Mouse (Mus musculus) embryonic facial prominence, embryonic 12.5 days (tissue): ENCODE measurements around the gene Drap1. TPM values are rescaled to one million over a fixed set of nuclear protein-coding genes. Genes with fewer than 3 reads are reported as not detected.
"Not testable (repeated sequence)": the region's sequence is repeated elsewhere in the genome, so short reads cannot be mapped to it uniquely, and the experiment has no call there.

Source experiments
- ATAC-seq: fragments of 200-750 bp; cut with Nextera tagmentation; 2 replicates; pipeline ENCODE4 v1.8.0; 2017; ENCODE audit not compliant: insufficient number of reproducible peaks, insufficient read depth, low FRiP score, low TSS enrichment
- H3K27ac ChIP-seq: fragments of 300-500 bp; sonication (generic); 2 replicates; pipeline ENCODE4 v1.5.1; 2016; ENCODE audit warnings: mild to moderate bottlenecking
- H3K27me3 ChIP-seq: fragments of 300-500 bp; sonication (generic); 2 replicates; pipeline ENCODE4 v1.6.1; 2016; ENCODE audit warnings: mild to moderate bottlenecking, moderate library complexity
- H3K36me3 ChIP-seq: fragments of 300-500 bp; sonication (generic); 2 replicates; pipeline ENCODE4 v1.6.1; 2016; ENCODE audit warnings: mild to moderate bottlenecking
- H3K4me1 ChIP-seq: fragments of 300-500 bp; sonication (generic); 2 replicates; pipeline ENCODE4 v1.6.1; 2016
- H3K4me2 ChIP-seq: fragments of 300-500 bp; sonication (generic); replicated peaks from 2 replicates; pipeline ENCODE4 v1.6.1; 2016; ENCODE audit warnings: mild to moderate bottlenecking, moderate library complexity
- H3K4me3 ChIP-seq: fragments of 300-500 bp; sonication (generic); 2 replicates; pipeline ENCODE4 v1.5.1; 2016; ENCODE audit warnings: mild to moderate bottlenecking
- H3K9ac ChIP-seq: fragments of 300-500 bp; sonication (generic); 2 replicates; pipeline ENCODE4 v1.6.1; 2016; ENCODE audit warnings: mild to moderate bottlenecking, moderate library complexity
- H3K9me3 ChIP-seq: fragments of 300-500 bp; sonication (generic); 2 replicates; pipeline ENCODE4 v1.6.1; 2016; ENCODE audit warnings: mild to moderate bottlenecking, moderate library complexity
- WGBS: fragments of 180-500 bp; shearing (Covaris S2); methylation state at CpG from one replicate; pipeline ENCODE4 v1.1.7; 2016; 5-methylcytosine and 5-hydroxymethylcytosine counted together
- polyA plus RNA-seq: library from polyadenylated mRNA; unstranded; fragments of >200 nt; fragmentation: Nextera tagmentation; extraction: Ambion mirVana; gene quantifications from 2 replicates; pipeline ENCODE4 v1.2.1, GENCODE M21; 2016

Drap1 gene
- polyA plus RNA-seq, 1 experiment from 2014 or later = 303 TPM

GRCm38 (mm10) chr19:5401073-5401472 lies 23.7 kb downstream of the Drap1 start:
- not testable (repeated sequence) for H3K9ac ChIP-seq, H3K4me3 ChIP-seq, H3K4me1 ChIP-seq, ATAC-seq, H3K9me3 ChIP-seq, H3K27me3 ChIP-seq, H3K36me3 ChIP-seq, H3K27ac ChIP-seq, H3K4me2 ChIP-seq
- 63% methylated on average over 4 of the region's 4 CpGs for WGBS

GRCm38 (mm10) chr19:5395371-5395770 lies 29.4 kb downstream of the Drap1 start:
- Histone ChIP-seq H3K36me3 (no peaks in the 10 kb centered on the region), H3K9me3 (no peaks in the 10 kb centered on the region), H3K4me1 (peaks cover 1% of the 10 kb centered on the region), H3K27me3 (no peaks in the 10 kb centered on the region), H3K4me2 (no peak overlapping the region), H3K9ac (no peak overlapping the region), H3K4me3 (no peak overlapping the region), H3K27ac (no peak overlapping the region)
- no peak for ATAC-seq
- WGBS = 69% methylated on average over 4 of the region's 4 CpGs

- Histone ChIP-seq H3K27ac (no peak overlapping the region), H3K9ac (no peak overlapping the region), H3K4me3 (no peak overlapping the region), H3K9me3 (no peaks in the 10 kb centered on the region), H3K36me3 (no peaks in the 10 kb centered on the region), H3K4me2 (no peak overlapping the region), H3K4me1 (peaks cover 13% of the 10 kb centered on the region), H3K27me3 (no peaks in the 10 kb centered on the region)
- WGBS = 51% methylated on average over 10 of the region's 10 CpGs
- no peak for ATAC-seq
Measured at GRCm38 (mm10) chr19:5394168-5394567, 30.6 kb downstream of the Drap1 start.

GRCm38 (mm10) chr19:5392892-5393291 lies 31.9 kb downstream of the Drap1 start:
- 80% methylated on average over 4 of the region's 4 CpGs for WGBS
- ATAC-seq = no peak

GRCm38 (mm10) chr19:5390416-5390815 lies 34.4 kb downstream of the Drap1 start:
- Histone ChIP-seq H3K4me3 (peak overlapping the region; percentile 99; the same call in 1 of the 2 replicates), H3K27ac (no peak overlapping the region), H3K4me1 (peaks cover 31% of the 10 kb centered on the region), H3K9me3 (no peaks in the 10 kb centered on the region), H3K9ac (0 out of 2 replicates have a peak overlapping the region, but pooled peaks have one; percentile 46), H3K27me3 (no peaks in the 10 kb centered on the region), H3K4me2 (peak overlapping the region; percentile 89), H3K36me3 (0 out of 2 replicates have a peak, but pooled peaks cover 8% of the 10 kb centered on the region)
- no peak for ATAC-seq
- 79% methylated on average over 8 of the region's 8 CpGs for WGBS

More at GRCm38 (mm10) chr19:5392892-5393291, 31.9 kb downstream of the Drap1 start:
- Histone ChIP-seq H3K36me3 (no peaks in the 10 kb centered on the region), H3K4me1 (peaks cover 15% of the 10 kb centered on the region), H3K27ac (no peak overlapping the region), H3K4me2 (no peak overlapping the region), H3K9me3 (no peaks in the 10 kb centered on the region), H3K27me3 (no peaks in the 10 kb centered on the region), H3K9ac (no peak overlapping the region), H3K4me3 (no peak overlapping the region)

GRCm38 (mm10) chr19:5389647-5390046 lies 35.1 kb downstream of the Drap1 start:
- H3K4me3 ChIP-seq = peak overlapping the region; percentile 99
- no peaks in the 10 kb centered on the region for H3K27me3 ChIP-seq
- H3K4me2 ChIP-seq = peak overlapping the region; percentile 89
- H3K4me1 ChIP-seq = peaks cover 31% of the 10 kb centered on the region
- WGBS = 49% methylated on average over 12 of the region's 12 CpGs
- no peaks in the 10 kb centered on the region for H3K9me3 ChIP-seq
- ATAC-seq = no peak
- peak overlapping the region; percentile 57; the same call in 1 of the 2 replicates for H3K27ac ChIP-seq
- peak overlapping the region; percentile 46 for H3K9ac ChIP-seq
- H3K36me3 ChIP-seq = peaks cover 15% of the 10 kb centered on the region

GRCm38 (mm10) chr19:5388588-5389242 lies 36.1 kb downstream of the Drap1 start, which contains the start of gene Sart1:
Gene Sart1, minus strand, starts transcription at chr19:5388703.
- peaks cover 24% of the 10 kb centered on the region for H3K36me3 ChIP-seq
- H3K4me3 ChIP-seq = peak within 1 kb of the TSS; percentile 99
- WGBS = 2% methylated on average over 43 of the region's 43 CpGs
- peaks cover 31% of the 10 kb centered on the region for H3K4me1 ChIP-seq
- ATAC-seq = peak; percentile 94
- H3K4me2 ChIP-seq = peak within 1 kb of the TSS; percentile 89
- H3K9ac ChIP-seq = peak within 1 kb of the TSS; percentile 98
- no peaks in the 10 kb centered on the region for H3K9me3 ChIP-seq
- H3K27ac ChIP-seq = peak within 1 kb of the TSS; percentile 88
- no peaks in the 10 kb centered on the region for H3K27me3 ChIP-seq

- peaks cover 31% of the 10 kb centered on the region for H3K4me1 ChIP-seq
Measured at GRCm38 (mm10) chr19:5388011-5388441, 36.8 kb downstream of the Drap1 start.

GRCm38 (mm10) chr19:5384715-5385114 lies 40.1 kb downstream of the Drap1 start:
- Histone ChIP-seq H3K27me3 (no peaks in the 10 kb centered on the region), H3K36me3 (peaks cover 64% of the 10 kb centered on the region), H3K4me3 (no peak overlapping the region), H3K9me3 (no peaks in the 10 kb centered on the region), H3K4me2 (no peak overlapping the region), H3K4me1 (peaks cover 23% of the 10 kb centered on the region), H3K27ac (no peak overlapping the region), H3K9ac (no peak overlapping the region)
- WGBS = 91% methylated on average over 8 of the region's 8 CpGs
- ATAC-seq = no peak

More at GRCm38 (mm10) chr19:5388011-5388441, 36.8 kb downstream of the Drap1 start:
- Histone ChIP-seq H3K9ac (peak overlapping the region; percentile 98), H3K27ac (peak overlapping the region; percentile 88), H3K4me2 (peak overlapping the region; percentile 89), H3K36me3 (peaks cover 31% of the 10 kb centered on the region), H3K27me3 (no peaks in the 10 kb centered on the region), H3K9me3 (no peaks in the 10 kb centered on the region), H3K4me3 (peak overlapping the region; percentile 99)
- no peak for ATAC-seq
- under 1% methylated on average over 42 of the region's 43 CpGs for WGBS

GRCm38 (mm10) chr19:5383326-5383725 lies 41.5 kb downstream of the Drap1 start:
- Histone ChIP-seq H3K27me3 (no peaks in the 10 kb centered on the region), H3K36me3 (peaks cover 78% of the 10 kb centered on the region), H3K4me2 (no peak overlapping the region), H3K9ac (no peak overlapping the region), H3K9me3 (no peaks in the 10 kb centered on the region), H3K4me3 (no peak overlapping the region), H3K27ac (no peak overlapping the region), H3K4me1 (peaks cover 16% of the 10 kb centered on the region)
- no peak for ATAC-seq
- 94% methylated on average over 12 of the region's 12 CpGs for WGBS

- Histone ChIP-seq H3K36me3 (peaks cover 66% of the 10 kb centered on the region), H3K27ac (no peak overlapping the region), H3K9ac (no peak overlapping the region), H3K4me3 (no peak overlapping the region), H3K9me3 (no peaks in the 10 kb centered on the region), H3K4me1 (no peaks in the 10 kb centered on the region), H3K27me3 (no peaks in the 10 kb centered on the region), H3K4me2 (no peak overlapping the region)
- WGBS = 98% methylated on average over 1 of the region's 1 CpGs
- no peak for ATAC-seq
Measured at GRCm38 (mm10) chr19:5377446-5377845, 47.3 kb downstream of the Drap1 start.

- Histone ChIP-seq H3K9me3 (no peaks in the 10 kb centered on the region), H3K27me3 (no peaks in the 10 kb centered on the region), H3K4me3 (no peak overlapping the region), H3K4me2 (no peak overlapping the region), H3K9ac (no peak overlapping the region), H3K27ac (no peak overlapping the region), H3K4me1 (no peaks in the 10 kb centered on the region), H3K36me3 (peaks cover 62% of the 10 kb centered on the region)
- 0 out of 2 replicates have a peak, but pooled peaks have one; percentile 41 for ATAC-seq
- WGBS = 78% methylated on average over 4 of the region's 4 CpGs
Measured at GRCm38 (mm10) chr19:5374748-5375147, 50.0 kb downstream of the Drap1 start.
